Mouse (Mus musculus) cerebellum, adult 2 months (tissue): Measurements from ENCODE around the gene Dock6.

Experiments
- CTCF ChIP-seq: fragments of 200-500 bp; IDR thresholded peaks from 2 replicates; pipeline ENCODE4 v1.5.1; 2011; ENCODE audit warnings: low read depth, mild to moderate bottlenecking, control low read depth, low read length, moderate library complexity, borderline replicate concordance; ENCODE audit not compliant: insufficient read depth
- POLR2A ChIP-seq: fragments of 200-500 bp; IDR thresholded peaks from 2 replicates; pipeline ENCODE4 v1.6.1; 2011; ENCODE audit warnings: low read length, control low read depth, borderline replicate concordance; ENCODE audit not compliant: insufficient read depth

DNA sequence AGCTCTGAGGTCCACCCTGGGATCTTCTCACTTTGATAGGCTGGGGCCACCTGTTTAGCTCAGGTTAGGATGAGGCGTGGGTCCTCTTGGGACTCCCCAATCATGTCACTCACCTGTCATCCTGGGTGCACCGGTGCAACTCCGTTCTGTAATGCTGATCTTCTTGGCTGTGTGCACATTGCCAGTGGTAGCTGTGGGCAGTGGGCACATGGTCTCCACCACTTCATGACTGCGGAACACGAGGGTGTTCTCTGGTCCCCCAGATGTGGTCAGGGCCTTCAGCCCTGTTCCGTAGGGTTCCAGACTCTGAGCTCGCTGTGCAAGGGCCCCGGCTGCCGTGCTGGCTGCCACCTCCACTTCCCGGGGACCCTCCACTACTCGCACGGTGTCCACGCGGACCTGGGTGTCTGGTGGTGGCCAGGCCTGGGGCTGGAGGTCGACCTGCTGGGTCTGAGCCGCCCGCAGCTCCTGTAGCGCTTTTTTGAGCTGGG, 58.0 kb downstream of the Dock6 start:
- TF ChIP-seq CTCF, result no peak
- TF ChIP-seq POLR2A, result no peak
